Mouse (Mus musculus) megakaryocyte-erythroid progenitor cell, adult 5-6 weeks (primary cell): ENCODE data around the gene Myo1b. TPM values are rescaled to one million over a fixed set of nuclear protein-coding genes. Genes with fewer than 3 reads are reported as not detected.

ENCODE experiments used
- ATAC-seq: replicated peaks from 2 replicates; pipeline ENCODE4 v1.8.0; 2016; ENCODE audit warnings: mild to moderate bottlenecking, inconsistent platforms; ENCODE audit not compliant: severe bottlenecking, poor library complexity, low FRiP score, low TSS enrichment
- total RNA-seq, 2 experiments: library from RNA; stranded (forward) in 1 of 2; stranded (reverse) in 1 of 2; fragments of 200-1000, 215-1000 nt in 1 of 2; fragments of >200 nt in 1 of 2; fragmentation: Nextera tagmentation in 1 of 2; gene quantifications; 2 replicates each; pipeline ENCODE4 v1.2.3; 2014 to 2017

Myo1b gene
- total RNA-seq (2014; fragmentation: Nextera tagmentation) (not detected in 2 replicates), total RNA-seq (2017) (not detected in 2 replicates)

DNA sequence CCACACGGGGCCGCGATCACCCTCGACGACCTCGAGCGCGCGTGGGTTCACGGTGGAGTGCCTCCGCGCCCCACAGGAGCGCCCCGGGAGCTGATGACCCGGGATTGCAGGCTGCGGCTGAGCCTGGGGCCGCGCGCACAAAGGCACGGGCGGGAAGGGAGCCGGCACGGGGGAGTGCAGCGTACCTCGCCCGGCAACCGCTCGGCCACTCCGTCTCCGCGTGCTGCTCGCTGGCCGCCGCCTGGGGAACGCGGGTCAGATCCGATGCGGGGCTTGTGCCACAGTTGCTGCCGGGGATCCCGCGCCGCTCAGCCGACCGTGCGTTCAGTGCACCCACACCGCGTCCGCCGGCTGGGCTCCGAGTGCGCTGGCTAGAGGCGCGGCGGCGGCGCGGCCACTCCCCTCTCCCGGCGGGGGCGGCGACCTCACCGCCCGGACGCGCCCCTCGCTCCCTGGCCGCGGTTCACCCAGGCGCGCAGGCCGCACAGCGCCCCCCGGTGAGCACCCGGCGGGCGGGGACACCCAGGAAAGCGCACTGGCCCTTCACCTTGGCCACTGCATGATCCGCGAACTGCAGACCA lies at the start of gene Myo1b:
Gene Myo1b, minus strand, starts transcription at position 496 of the 581 bp plus-strand sequence.
- ATAC-seq = 0 out of 2 replicates have a peak, but pooled peaks have one; percentile 18

DNA sequence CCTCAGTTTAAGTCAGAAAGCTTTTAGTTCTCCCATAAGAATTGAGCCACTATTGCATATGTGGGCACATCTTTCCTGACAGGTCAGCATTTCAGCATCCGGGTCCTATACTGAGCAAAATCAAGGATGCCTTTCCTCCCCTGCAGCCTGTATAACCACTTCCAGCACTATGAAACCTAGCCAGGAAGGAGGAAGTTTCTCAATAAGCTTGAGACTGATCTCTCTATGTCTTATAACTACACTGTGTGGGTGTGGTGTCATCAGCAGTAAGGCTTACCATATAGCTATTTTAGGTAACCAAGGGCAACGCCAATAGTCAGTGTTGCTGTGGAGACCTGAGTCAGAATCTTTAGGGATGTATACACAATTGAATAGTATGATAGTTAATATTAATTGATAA lies 48.8 kb upstream of the Myo1b start:
- ATAC-seq = no peak

DNA sequence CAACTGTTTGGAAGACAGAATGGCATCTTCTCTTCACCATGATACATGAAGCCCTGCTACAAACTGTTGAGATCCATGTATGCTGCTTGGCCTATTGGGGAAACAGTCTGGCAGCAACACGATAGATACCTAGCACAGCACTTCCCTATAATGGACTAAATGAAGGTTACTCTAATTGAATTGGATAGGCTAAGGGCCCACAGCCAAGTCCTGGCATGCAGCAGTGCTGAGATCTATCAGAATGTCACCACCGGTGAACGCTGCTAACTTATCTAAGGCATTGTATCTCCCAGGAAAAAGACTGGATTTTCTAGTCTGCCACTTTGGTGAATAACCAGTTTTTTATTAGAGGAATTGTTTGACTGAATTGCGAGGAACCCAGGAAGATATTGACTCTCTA lies 31.2 kb upstream of the Myo1b start:
- ATAC-seq = no peak

DNA sequence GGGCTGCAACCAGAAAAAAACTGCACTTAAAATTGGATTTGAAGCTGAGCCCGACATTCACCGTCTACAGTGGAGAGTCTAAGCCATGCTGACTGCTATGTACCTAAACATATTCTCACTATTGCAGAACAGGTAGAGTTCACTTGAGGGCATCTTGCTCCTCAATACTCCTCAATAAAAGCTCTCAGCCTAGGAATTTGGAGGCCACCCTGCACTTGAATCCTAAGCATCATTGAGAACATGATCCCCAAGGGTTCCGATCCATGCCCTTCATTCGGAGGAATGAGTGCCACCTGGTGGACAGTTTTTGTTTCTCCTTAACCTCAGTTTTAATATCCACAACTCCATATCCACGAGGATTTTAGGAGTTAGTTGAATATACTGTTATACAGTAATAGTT lies 28.9 kb upstream of the Myo1b start:
- ATAC-seq = 0 out of 2 replicates have a peak, but pooled peaks have one; percentile 52

DNA sequence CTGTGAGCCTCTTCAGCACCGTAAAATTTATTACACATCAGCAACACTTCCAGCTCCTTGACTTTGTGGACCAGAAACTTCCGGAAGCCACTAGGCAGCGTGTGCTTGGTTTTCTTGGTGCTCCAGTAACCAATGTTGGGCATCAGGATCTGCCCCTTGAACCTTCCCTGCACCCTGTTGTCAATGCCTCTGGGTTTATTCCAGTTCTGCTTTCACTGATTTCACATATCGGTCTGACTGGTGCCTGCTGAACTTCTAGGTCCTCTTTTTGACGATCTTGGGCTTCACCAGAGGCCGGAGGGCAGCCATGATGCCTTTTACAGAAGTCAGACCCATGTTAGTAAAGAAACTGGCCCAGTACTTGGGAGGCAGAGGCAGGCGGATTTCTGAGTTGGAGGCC lies 22.5 kb upstream of the Myo1b start:
- no peak for ATAC-seq

DNA sequence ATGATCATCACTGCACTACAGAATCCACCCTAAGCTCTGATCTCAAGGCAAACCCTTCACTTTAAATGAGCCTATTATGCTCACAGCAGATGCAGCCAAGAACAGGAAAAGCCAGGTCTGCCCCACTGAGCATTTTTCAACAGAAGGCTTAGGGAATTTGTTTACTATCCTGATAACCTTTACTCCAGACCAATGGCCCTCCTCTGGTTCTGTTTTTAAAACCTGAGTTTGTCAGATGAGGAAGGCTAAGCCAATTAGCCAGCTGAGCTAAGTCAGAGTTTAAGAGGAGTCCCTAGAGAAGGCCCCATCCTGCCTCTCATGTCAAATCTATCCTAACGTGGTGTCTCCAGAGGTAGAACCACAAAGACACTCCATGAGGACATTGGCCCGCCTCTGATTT lies 19.1 kb upstream of the Myo1b start:
- no peak for ATAC-seq

DNA sequence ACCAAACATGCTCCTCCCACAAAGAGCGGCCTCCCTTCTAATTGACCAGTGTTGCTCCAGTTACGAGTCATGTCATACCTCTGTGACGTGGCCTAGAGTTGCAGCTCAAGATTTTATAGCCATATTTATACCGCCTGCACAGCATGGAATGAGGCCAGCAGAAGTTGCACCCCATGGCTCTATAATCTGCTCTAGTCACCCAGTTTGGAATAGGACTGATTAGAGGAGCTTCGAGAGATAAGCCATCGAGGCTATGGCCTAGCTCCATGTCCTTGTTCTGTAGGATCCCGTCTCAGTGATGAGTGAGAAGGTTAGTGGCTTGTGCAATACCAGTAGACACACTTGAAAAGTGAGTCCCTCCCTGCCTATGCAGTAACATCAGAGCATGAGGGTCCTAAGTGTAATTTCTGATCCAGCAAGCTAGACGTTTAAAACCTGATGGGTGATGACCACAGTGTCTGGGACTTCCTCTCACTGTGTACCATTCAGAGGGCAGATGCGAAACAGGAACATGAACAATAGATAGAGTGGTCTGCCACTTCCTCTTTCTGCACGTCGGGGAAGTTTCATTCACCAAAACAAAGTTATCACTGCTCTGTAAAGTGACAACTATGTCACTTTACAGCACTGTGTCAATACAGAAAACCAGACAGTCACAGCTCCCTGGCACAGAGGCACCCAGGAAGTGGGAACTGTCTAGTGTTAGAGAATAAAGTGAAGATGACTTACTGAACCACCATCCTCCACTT lies 18.5 kb upstream of the Myo1b start:
- peak; percentile 72 for ATAC-seq

DNA sequence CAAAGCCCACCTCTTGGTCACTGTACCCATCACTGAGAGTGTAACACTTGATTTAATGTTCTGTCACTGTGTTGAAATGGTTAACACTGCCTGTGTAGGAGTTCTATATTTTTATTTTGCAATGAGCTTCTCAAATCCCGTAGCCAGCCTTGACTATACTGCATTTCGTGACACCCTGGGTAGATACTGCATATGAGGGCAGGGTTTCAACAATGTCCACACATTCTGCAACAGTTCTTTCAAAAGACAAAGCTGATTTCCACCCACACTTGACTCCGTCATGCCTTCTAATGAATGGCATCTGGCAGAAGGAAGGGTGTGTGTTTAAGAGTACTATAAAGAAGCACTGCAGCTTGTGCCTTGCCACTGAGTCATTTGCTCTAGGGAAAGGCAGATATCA lies 17.0 kb upstream of the Myo1b start:
- no peak for ATAC-seq

DNA sequence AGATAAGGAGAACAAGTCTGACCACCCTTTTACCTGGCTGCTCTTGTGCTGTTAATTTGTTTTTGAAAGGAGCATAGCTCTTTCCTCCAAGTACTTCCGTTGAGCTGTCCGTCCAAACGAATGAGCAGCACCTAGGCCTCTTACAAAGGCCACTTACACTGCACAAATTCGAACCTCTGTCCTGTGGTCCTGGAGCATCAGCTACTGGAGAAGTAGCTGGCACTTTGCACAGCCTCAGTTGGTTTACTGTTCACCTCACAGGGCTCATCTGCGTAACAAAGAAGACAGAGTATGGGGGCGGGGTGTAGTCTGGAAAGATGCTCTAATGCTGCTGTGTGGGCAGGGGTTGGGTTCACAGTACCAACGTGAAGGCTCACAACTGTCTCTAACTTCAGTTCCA lies 15.7 kb upstream of the Myo1b start:
- ATAC-seq = no peak

DNA sequence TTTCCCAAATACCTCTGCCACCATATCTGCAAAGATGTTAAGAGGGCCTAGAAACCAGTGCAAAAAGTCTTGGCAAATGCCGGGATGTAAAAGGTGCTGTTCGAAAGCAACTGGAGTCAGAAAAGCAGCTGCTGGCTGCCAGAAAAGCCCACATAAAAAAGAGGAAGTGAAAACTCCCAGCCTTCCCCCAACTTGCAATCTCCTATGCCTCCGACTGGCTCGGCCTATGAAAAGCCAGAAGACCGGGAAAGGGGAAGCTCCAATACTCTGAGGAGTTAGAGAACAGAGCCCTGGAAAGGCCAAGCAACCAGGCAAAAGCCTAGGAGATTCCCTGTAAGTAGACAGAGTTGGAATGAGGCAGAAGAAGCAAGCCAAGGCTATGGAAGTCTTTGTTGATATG lies 14.7 kb upstream of the Myo1b start:
- ATAC-seq = peak; percentile 45; the same call in 1 of the 2 replicates

DNA sequence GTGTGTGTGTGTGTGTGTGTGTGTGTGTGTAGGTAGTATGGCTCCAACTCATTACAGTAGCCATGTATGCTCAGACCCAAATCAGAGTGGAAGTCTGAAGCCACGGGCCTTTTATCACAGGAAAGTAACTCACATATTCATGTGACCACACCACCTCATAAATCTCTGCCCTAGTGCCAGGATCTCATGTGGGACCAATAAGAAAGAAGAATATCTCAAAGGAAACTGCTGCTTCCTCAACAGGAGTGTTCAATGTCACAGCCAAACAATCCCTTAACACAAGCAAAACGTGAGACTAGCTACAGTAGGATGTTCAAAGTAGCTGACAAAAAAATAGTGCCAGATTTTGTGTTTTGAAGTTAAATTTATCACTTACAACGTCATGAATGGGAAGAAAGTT lies 13.7 kb upstream of the Myo1b start:
- no peak for ATAC-seq

DNA sequence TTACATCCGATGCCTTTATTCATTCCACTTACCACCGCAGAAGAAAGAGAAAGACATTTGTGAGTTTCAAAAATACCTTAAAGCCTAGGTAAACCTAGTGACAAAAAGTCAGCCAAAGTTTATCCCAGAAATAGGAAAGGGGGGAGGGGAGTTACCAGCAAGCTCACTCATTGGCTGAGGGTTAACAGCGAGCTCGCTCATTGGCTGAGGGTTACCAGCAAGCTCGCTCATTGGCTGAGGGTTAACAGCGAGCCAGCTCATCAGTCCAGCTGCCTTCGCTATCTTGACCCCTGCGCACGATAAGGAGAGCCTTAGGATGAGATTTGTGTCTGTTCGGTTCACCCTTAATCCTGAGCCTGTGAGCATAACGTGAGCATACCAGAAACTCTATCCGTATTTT lies 6.9 kb upstream of the Myo1b start:
- no peak for ATAC-seq

DNA sequence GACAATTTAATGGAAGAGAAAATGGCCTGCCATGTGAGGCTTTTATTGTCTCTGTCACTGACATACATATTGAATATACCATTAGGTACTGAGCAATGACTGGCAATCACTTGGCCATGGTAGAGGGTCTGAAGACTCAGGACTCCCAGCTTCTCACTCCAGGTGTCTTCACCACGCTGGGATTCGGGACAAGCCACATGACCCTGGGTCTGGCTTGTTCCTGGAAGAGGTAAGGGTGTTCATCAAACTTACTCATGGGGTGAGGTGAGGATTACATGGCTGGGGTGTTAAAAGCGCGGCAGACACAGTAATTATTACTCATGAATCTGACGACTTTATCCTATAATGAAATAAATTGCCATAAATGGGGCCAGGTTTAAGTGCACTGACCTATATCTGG lies 405 bp upstream of the Myo1b start:
- no peak for ATAC-seq

DNA sequence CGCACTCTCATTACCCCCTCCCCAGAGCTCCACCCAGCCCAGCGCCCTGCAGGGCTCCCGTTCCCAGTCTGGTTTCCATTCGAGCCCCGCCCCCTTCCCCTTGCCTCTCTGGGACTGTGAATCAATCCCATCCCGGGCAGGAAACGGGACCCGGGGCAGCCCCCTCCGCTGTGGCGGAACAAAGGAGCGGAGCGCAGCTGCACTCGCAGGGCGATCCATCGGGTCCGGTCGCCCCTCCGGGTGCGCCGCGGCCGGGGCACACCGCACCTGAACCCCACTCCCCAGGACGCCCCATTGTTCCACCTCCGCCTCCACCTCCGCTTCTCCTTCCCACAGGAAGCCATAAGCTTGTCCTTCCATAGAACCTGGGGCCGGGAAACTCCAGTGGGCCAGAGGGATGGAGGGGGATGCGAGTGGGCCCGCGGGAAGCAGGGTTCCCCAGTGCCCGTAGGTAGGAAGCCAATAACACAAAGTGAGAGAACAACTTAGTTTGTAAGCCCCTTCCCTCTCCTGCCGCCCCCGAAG lies 758 bp downstream of the Myo1b start:
- no peak for ATAC-seq

DNA sequence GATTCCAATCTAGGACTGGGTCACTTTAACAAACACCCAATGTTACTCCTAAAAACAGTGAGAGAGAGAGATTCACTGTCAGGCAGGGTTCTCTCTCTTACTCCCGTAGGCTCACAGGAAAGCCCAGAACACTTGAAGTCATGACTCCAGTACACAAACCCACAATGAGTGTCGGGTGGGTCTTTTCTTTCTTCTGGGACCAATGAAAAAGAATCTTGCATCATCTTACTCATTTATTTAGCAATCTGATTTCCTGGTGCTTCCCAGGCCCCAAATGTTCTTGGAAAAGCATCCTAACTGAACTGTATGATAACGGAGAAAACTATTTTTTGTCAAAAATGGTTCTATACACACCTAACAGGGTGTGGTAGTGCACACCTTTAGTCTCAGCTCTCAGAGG lies 1.8 kb downstream of the Myo1b start:
- no peak for ATAC-seq

DNA sequence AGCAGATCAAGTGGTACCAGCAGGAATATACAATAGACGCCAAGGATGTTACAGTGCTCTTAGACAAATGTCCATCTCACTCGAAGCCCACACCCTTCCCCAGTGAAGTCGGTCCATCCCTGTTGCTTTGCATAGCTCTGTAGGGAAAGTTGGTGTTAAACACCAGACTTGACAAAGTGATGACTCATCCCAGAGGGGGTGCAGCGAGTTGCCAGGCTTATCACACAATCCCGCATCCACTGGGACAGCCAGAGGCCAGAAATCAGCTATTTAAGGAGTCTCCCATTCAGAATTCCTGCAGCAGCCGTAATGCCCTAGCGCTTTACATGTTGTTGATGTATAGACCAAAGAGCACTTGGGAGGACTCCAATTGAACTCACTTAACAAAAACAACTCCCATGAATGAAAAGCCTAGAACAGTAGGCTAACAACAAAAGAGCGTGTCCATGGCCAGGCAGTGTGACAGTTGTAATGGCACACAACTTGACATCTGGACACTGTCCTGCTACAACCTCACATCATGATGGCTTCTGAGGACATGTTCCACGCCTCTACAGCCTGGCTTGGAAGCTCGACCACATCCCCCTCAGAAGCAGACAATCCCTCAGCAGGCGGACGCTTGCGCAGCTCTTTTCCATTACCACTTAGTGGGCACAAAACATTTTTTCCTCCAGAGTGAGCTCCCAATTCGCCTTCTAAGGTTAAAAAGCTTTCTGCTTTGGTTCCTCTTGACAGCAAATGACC lies 2.6 kb downstream of the Myo1b start:
- no peak for ATAC-seq

DNA sequence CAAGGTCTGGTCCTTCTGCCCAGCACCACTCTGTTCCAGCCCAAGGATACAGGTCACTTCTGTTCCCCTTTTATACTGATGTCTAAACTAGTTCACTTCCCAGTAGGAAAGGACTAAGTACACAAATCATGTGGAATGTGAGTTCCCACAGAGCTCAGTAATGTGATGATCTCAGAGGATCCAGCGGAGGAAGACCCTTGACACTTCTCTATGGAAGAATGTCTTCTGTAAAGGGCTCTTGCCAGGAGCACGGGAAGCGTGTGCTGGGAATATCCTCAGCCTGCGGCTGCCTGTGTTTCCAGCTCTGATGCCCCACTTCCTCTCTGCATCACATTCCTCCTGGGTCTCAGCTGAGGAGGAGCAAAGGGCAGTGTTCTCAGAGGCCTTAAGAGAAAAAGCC lies 4.5 kb downstream of the Myo1b start:
- ATAC-seq = no peak

DNA sequence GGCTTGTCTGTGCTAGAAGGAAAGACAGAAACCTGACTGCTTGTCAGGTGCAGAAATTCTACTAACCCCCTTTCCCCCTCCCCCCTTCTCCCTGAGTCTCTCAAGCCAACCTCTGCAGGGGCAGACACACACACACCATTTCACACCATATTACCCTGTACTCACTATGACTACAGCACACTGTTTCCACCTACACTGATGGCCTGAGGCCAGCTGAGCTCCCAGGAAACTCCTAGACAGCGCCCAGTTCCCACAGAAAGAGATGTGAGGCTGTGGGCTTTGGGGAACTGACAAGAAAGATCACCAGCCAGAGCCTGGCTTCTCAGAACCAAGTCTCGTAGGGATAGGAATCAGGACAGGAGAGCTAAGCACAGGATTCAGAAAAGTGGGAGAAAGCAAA lies 6.7 kb downstream of the Myo1b start:
- no peak for ATAC-seq

DNA sequence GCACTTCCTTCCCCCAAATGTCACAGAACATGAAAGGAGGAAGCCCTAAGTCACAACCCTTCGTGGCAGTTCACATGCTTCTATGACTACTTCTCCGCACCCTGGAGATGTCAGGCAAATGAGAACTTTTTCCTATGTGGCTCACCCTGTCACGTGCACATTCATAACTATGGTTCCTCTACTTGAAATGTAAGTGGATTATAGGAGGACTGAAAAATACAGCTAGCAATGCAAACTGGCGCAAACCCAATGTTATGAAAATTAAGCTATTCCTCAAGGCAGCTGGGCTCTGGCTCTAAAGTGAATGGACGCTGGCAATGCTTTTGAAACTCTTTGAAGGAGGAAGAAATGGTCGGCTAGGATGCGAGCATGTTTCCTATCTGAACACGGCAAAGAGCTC lies 8.1 kb downstream of the Myo1b start:
- no peak for ATAC-seq

DNA sequence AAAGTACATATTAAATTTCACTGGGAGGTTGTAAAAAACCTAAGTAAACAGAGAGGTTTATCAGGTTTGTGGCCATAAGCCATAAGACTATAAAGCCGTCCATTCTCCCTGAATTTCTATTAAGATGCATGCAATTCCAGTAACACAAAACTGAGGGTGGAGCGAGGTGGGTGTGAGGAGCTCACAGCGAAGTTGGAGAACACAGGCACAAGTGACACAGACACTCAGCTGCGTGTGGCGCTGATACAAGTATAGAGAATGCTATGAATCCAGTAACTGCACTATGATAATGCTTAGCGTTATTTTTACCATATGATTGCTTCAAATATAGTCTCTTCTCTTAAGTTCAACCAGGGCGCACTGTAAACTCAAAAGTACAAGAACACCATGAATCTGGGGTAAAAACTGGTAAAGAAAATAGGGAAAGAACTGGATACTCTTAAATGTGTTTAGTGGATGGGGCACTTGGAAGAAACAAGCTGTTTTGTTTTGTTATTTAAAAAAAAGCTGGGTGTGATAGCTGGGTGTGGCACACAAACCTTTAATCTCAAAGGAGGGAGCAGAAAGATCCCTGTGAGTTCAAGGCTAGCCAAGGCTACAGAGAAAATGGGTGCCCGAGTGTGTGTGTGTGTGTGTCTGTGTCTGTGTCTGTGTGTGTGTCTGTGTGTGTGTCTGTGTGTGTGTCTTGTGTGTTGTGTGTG lies 9.5 kb downstream of the Myo1b start:
- ATAC-seq = no peak
